Mouse (Mus musculus): ENCODE measurements at regions not wholly inside any gene's neighbourhood (a gene's known extent, or its start where the extent isn't known, plus 50 kb on each side); places are given as distances from the start of the nearest gene placed in this dataset.

DNA sequence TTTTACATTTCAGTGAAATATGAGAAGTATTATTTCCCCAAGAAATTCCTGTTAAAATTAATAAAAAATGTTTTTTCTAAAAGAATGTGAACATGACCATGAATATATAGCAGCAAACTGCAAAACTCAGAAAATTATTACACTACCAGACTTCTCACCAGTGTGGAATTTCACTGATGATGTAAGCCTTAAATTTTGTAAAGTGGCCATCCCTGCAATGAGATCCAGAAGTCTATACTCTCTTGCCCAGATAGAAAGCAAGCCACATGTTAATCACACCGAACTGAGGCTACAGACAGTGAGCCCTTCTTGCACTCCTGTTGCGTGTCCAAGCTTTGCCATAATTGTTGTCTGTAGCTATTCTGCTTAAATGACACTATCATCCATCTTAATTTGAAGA lies 62.6 kb upstream of the P3h2 start:
- DNase-seq: no peak

DNA sequence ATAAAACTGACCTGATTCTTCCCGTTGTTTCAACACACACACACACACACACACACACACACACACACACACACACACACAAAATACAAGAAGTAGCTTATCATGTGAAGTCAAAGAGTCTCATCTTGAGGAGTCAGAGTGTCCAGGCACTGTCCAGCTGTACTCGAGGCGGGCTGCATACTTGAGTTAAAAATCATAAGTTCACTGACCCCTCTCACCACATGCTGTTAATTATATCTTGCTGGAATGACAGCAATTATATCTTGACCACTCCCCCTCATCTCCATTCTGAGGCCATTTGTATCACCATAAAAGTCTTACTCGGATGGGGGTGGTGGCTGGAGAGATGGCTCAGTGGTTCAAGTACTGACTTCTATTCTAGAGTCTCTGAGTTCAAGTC lies 58.5 kb upstream of the P3h2 start:
- no peak for DNase-seq

DNA sequence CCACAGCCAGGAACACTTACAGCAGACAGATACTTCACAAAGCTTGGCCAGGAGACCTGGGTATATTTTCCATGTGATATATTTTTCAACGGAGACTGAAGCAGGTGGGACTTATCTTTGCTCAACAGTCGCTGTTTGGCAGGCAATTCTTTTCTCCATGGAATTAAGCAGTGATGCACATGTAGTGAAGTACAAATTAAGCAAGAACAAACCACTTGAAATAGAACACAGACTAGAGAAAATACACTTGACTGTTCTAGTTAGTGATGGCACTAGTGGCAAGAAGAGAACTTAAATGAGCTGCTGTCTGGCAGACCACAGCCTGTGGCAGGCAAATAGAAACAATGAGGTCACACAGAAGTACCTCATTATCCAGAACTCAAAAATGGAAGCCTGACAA lies 57.8 kb upstream of the P3h2 start:
- no peak for DNase-seq

DNA sequence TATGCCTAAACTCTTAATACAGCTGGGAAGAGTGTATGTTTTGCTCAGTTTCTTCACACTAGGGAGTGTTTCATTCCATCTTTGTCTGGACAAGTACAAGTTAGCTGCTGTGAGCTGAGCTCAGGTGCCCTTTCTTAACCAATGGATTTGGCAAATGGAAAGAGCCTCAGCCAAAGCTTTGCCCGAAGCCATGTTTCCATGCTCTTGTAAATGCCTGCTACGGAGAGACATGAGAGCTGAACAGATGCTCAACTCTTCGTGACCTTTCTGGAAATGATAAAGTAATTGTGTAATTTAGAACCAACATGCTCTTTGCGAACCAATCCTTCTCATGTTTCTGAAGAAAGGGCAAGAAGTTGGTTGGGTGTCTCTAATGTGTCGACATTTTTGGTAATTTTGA lies 52.0 kb upstream of the P3h2 start:
- DNase-seq: no peak

Data from cerebellum, adult 8-10 months (tissue).